Mouse (Mus musculus) cerebellum, adult (tissue): ENCODE measurements around the gene Gm10118.

Source experiments
- ATAC-seq: cut with Nextera tagmentation; 2 replicates; pipeline ENCODE4 v1.9.2; 2017; ENCODE audit warnings: mild to moderate bottlenecking, moderate library complexity, mixed read lengths; ENCODE audit not compliant: insufficient number of reproducible peaks, low FRiP score, low TSS enrichment

The Gm10118 gene

DNA sequence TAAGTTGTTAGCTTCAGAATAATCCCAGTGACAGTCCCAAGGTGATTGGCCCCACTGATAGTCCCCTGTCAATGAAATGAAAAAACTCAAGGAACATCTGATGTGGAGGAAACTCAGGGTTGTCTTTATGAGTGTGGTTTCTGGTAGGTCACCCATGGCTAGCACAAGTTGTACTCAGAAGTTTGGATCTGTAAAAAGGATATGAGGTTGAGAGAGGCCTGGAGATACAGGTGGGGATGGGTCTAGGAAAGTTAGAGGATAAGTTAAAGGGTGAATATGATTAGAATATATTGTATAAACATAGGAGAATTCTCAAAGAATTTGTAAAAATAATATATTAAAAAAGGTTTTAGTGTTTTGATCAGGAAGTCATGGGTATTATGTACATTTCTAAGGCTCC lies at the start of gene Gm10118:
Gm10118 (minus strand) TSS at position 101 of the 400 bp plus-strand sequence.
- ATAC-seq = no peak

DNA sequence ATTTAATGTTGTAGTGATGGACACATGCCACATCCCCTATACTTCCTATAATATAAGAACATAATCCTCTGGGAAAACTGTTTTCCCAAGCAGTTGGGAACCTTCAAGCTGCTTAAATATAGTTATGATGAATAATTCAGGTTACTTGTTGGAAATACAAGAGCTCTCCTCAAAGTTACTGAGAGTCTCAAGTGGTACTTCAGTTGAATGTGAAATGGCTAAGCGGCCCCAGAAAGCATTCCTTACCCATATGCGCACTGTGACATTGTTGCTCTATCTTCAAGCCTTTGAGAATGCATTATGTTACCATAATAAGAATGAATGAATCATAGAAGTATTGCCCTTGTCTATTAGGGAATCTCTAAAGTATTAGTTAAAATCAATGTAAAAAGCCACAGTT lies 45.1 kb upstream of the Gm10118 start:
- ATAC-seq = no peak

DNA sequence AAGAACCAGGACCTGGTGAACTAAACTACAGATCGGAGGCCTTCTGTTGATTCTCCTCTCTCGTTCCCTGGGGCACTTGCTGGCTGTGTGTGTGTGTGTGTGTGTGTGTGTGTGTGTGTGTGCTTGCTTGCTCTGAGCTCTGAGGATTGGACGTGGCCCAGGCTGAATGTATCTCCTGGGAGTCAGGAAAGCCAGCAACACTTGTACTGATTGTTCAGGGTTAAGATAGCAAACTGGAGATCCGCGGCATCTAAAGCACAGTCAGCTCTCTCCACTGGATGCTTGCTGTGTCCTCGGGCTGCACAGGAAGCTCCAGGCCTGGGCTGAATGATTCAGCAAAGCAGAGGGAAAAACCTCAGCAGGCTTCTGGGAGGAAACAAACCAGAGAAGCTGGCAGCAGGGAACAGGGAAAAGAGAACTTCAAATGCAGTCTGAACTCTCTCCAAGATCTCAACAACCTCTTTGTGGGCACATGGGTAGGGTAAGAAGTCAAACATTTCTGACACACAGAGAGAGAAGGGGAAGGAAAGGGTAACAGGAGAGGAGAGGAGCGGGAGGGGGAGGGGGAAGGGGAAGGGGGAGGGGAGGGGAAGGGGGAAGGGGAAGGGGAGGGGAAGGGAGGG lies 27.2 kb upstream of the Gm10118 start:
- ATAC-seq = peak; percentile 79

DNA sequence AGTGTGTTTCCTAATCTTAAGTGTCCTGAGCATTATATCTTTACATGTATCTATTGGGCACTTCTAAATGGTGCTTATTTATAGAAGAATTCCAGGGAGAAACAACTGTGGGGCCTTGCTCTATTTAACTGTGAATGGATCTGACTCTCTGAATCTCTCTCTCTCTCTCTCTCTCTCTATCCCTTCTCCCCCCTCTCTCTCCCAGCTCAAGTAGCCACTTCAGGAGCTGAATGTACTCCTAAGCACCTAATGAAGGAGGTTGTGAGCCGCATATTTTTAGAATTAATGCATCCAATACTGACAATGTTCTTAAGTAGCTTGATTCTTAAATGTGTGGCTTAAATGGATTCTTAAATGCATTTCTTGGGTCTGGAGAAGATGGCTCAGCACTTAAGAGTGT lies 24.2 kb upstream of the Gm10118 start:
- ATAC-seq = no peak

DNA sequence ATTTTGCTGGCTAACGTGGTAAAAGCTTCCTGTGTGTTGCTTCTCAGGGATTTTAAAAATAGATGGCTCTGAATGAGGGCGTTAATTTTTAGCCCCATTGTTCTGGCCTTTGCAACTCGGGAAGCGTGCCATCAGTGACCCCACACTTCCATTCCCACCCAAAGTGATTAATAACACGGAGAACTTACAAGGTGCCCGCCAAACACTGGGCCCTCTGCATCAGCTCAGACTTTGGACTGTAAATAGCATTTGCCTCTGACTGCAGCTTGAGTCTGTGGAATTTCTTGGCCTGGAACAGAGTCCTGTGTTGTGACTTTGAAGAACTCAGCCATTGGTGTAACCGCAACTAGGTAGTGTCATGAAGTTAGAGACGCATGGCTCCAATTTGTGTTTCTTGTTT lies 23.6 kb upstream of the Gm10118 start:
- no peak for ATAC-seq

DNA sequence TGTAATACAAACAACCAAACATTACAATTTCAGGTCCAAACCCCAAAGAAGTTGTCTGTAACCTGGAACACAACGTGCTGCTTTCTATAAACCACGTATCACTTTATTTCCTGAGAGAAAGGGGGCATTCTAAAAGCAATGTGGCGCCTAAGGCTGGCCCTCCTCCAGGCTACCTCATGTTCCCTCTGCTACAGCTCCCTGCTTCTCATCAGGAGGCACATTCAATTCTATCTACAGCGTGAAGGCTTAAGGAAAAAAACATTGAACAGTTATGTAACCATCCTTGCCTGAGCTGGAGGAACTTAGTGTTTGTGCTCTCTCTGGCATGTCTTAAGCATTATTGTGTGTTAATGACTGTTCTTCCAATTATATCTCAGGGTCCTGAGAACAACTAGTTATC lies 20.0 kb upstream of the Gm10118 start:
- peak; percentile 75 for ATAC-seq

DNA sequence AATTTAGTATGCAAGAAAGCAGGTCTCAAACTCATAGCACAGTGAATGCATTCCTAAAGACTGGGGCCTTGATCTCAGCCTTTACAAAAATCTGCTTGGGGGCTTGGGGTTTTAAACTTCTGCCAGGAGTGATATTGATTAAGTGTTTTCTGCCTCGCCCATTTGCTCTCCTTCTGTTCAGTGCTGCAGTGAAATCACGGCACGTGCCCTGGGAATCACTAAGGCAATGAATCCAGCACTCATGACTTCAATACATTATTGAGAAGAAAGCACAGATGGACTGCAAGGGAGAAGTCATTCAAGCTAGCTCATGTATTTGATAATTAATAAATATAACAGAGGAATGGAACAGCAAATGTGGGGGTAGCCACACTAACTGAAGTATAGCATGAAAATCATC lies 18.3 kb upstream of the Gm10118 start:
- no peak for ATAC-seq

DNA sequence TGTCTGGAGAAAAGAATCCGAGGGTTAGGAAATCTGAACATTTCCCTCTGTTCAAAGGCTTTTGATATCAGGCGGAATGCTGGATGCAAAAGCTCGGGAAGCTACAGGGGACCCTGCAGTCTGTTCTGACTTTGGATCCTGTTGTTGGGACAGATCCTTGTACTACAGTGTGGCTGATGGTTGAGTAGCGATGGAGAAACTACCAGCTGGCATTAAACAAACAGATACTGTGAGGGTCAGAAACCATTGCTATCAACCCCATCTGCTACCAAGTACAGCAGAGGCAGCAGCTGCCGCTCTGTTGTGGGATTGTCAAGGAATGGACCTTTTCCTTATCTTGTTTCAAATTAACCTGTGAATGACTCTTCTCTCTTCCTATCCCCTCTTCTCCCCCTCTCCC lies 6.7 kb upstream of the Gm10118 start:
- peak; percentile 76 for ATAC-seq

DNA sequence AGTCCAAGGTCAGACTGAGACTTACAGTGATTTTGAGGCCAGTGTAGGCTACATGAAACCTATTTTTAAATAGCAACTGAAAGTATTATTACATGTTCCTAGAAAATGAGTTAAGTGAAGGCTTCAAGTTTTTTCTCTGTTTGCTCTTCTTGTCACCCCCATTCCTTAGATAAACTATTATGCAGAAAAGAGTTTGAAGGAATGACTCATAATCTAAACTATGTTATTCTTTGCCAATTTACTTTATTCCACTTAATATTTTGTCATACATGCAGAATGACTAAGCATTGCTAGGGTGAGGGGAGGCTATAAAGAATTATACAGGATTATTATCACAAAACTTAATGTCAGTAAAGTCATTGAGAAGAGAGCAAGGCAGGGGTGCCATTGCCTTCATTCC lies 18.4 kb downstream of the Gm10118 start:
- no peak for ATAC-seq

DNA sequence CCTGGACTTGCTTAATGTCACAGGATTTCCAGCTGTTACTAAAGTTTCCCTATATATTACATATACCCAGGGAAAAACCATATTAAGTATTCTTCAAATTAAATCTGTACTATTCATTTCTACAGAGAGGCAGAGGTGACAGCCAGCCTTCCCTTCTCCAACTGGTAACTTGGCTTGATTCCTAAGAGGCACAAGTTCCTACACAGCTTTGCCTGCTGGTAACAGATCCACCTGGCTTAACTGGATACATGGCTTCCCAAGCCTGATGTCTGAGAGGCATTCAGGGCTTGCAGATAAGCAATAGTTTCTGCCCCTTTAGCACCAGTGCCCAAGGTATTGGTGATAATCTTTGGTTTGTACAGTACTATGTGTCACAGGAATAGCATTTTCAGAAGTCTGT lies 27.3 kb downstream of the Gm10118 start:
- 0 out of 2 replicates have a peak, but pooled peaks have one; percentile 64 for ATAC-seq

DNA sequence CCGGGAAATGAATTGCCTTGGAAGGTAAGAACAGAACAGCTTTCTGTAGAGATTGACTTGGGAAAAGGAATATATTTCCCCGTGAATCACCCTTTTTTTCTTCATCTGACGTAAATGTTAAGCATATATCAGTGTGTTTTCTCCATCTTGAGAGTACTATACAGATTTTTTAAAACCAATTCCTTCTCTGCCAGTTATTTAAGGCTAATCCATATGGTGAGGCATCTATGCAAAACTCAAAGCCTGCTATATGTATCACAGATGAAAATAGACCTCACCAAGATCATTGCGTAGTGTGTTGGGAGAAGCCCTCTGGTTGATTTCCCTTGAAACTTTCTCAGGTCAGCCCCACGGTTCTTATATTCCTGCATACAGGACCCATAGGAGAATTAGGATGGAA lies 32.6 kb downstream of the Gm10118 start:
- ATAC-seq = no peak

DNA sequence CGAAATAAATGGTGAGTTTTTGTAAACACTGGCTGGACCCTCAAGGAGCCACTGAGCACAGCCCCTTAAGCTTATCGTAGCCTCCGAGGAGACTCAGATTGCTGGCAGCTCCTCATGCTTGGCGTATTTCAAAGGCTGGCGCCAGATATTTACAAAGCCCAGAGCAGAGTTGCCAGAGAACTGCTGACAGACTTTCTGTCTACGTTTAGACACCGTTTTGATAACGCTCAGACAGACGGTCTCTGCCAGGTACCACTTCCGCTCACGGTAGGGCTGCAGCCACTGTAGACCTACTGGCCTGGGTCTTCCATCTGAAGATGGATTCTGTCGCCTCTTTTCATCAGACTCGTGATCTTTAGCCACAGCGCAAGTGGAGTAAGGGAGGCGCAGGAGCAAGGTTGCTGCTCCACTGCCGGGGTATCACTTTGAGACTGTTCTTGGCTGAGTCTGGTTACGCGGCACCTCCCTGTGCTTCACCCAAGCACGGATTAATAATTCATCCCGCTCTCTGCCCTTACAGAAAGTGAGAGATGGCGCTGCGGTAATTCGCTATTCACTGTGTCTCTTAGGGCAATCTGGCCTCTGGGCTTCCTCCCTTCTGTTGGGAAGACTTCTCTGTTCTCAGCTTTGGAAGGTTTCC lies 40.7 kb downstream of the Gm10118 start:
- ATAC-seq = no peak

DNA sequence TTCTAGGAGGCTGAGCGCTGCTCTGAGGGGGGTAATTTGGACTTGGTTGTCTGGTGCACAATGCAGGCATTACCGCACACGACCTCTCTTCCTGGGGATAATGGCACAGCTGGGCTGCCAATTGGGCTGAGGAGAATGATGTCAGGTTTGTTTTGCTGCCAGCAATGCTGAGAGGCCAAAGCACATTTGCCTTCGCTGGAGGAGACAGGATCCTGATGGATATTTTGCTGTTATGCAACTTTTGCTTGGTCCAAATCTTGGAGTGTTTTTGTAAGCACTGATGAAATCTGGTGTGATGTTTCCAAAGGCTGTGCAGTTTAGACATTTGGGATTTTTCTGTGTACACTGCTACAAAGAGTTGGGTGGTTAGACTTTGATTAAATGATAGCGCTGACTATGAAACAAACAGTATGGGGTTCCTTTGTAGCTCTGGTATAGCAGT lies 46.8 kb downstream of the Gm10118 start:
- peak; percentile 91 for ATAC-seq
